Mouse (Mus musculus): Measurements from ENCODE around the gene Dbil5. TPM values are rescaled to one million over a fixed set of nuclear protein-coding genes. Genes with fewer than 3 reads are reported as not detected.

Gene Dbil5
- 2.3 and 4.5 TPM in 2 replicates for polyA plus RNA-seq (2015; fragmentation: Nextera tagmentation; extraction: Ambion mirVana)

- H3K36me3 ChIP-seq (ENCODE audit: control insufficient read depth, insufficient read depth, low read length) = peaks cover 12% of the 10 kb centered on the region; the same call in 1 of the 2 replicates
- peaks cover 11% of the 10 kb centered on the region for H3K4me1 ChIP-seq (ENCODE audit: control insufficient read depth, insufficient read depth, low read length)
- peak; percentile 97 for ATAC-seq (ENCODE audit: insufficient read depth, low FRiP score)
- peak within 1 kb of the TSS; percentile 92 for H3K4me3 ChIP-seq (replicated peaks; ENCODE audit: low read length)
- under 1% methylated on average over 35 of the region's 35 CpGs for WGBS
- H3K27me3 ChIP-seq (ENCODE audit: control insufficient read depth, insufficient read depth, low read length) = no peaks in the 10 kb centered on the region
- H3K9ac ChIP-seq (ENCODE audit: low read length) = peak within 1 kb of the TSS; percentile 97
- H3K4me2 ChIP-seq (ENCODE audit: low read depth, low read length) = peak within 1 kb of the TSS; percentile 85
- H3K27ac ChIP-seq (ENCODE audit: low read length) = peak within 1 kb of the TSS; percentile 98
- no peaks in the 10 kb centered on the region for H3K9me3 ChIP-seq (replicated peaks; ENCODE audit: control insufficient read depth, low read length)
Observed at GRCm38 (mm10) chr11:76217390-76217800, at the start of gene Dbil5, which contains the start of gene Gemin4. Gene Dbil5, plus strand, starts transcription at chr11:76217608. Gene Gemin4, minus strand, starts transcription at chr11:76217664.

- no peaks in the 10 kb centered on the region for H3K36me3 ChIP-seq (ENCODE audit: control insufficient read depth, insufficient read depth, low read length)
- H3K4me2 ChIP-seq (ENCODE audit: low read depth, low read length) = no peak overlapping the region
- no peaks in the 10 kb centered on the region for H3K27me3 ChIP-seq (ENCODE audit: control insufficient read depth, insufficient read depth, low read length)
- H3K9me3 ChIP-seq (replicated peaks; ENCODE audit: control insufficient read depth, low read length) = no peaks in the 10 kb centered on the region
- H3K9ac ChIP-seq (ENCODE audit: low read length) = no peak overlapping the region
- H3K4me3 ChIP-seq (replicated peaks; ENCODE audit: low read length) = no peak overlapping the region
- WGBS = 66% methylated on average over 3 of the region's 3 CpGs
- no peak for ATAC-seq (ENCODE audit: insufficient read depth, low FRiP score)
- peaks cover 3% of the 10 kb centered on the region; the same call in 1 of the 2 replicates for H3K4me1 ChIP-seq (ENCODE audit: control insufficient read depth, insufficient read depth, low read length)
- H3K27ac ChIP-seq (ENCODE audit: low read length) = no peak overlapping the region
Observed at GRCm38 (mm10) chr11:76168976-76169375, 48.4 kb upstream of the Dbil5 start.

DNA sequence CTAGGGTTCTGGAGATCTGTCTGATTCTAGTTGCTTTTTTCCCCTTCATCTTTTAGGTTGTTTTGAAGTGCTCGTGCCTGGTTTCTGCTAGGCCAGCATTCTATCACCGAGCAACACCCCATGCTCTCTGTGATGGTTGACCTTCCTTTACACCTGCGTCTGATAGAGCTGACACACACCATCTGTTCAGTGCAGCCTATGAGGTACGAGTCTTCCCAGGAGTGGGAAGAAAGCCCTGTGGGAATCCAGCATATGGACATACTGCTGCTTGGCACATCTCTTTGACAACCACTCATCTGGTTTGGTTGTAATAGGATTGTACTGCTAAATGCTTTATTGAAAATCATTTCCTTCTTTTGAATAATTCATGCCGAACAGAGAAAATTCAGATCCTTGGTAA, 47.2 kb upstream of the Dbil5 start:
- no peak for ATAC-seq (ENCODE audit: insufficient read depth, low FRiP score)
- WGBS = 59% methylated on average over 5 of the region's 5 CpGs

DNA sequence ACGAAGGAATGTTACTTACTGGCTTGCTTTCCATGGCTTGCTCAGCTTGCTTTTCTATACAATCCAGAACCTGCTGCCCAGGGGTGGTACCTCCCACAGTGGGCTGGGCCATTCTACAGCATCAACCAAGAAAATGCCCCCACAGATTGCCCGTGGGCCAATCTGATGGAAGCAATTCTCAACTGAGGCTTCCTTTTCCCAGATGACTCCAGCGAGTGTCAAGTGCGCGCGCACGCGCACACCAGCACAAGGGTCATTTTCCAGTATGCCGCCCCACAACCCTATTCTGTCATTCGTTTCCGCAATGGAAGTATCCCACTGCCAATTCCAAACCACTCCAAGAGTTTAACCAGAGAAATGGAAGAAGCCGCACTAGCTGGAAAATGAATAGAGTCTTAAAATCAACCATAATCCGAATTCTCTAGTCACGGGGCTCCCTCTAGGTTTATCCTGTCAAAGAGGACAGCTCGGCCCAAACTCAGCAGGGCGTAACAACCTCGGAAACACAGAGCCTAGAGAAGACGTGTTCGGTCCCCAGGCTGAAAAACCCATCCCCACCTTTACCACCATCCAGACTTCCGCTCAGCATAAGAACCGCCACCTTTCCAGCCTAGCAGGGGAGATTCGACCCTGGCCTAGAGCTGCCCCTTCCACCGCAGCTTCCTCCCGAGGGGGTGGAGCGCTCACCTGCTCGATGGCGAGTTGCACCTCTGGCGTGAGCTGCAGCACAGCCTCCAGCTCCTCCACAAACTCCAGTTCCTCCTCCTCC, 38.5 kb upstream of the Dbil5 start:
- Histone ChIP-seq H3K4me3 (replicated peaks; ENCODE audit: low read length) (peak overlapping the region; percentile 96), H3K27ac (ENCODE audit: low read length) (peak overlapping the region; percentile 82), H3K36me3 (ENCODE audit: control insufficient read depth, insufficient read depth, low read length) (no peaks in the 10 kb centered on the region), H3K4me1 (ENCODE audit: control insufficient read depth, insufficient read depth, low read length) (peaks cover 11% of the 10 kb centered on the region; the same call in 1 of the 2 replicates), H3K9me3 (replicated peaks; ENCODE audit: control insufficient read depth, low read length) (no peaks in the 10 kb centered on the region), H3K9ac (ENCODE audit: low read length) (peak overlapping the region; percentile 87), H3K27me3 (ENCODE audit: control insufficient read depth, insufficient read depth, low read length) (no peaks in the 10 kb centered on the region), H3K4me2 (ENCODE audit: low read depth, low read length) (peak overlapping the region; percentile 88)
- peak; percentile 74 for ATAC-seq (ENCODE audit: insufficient read depth, low FRiP score)
- under 1% methylated on average over 28 of the region's 28 CpGs for WGBS

More for the DNA sequence above, 47.2 kb upstream of the Dbil5 start:
- Histone ChIP-seq H3K4me1 (ENCODE audit: control insufficient read depth, insufficient read depth, low read length) (peaks cover 3% of the 10 kb centered on the region; the same call in 1 of the 2 replicates), H3K27me3 (ENCODE audit: control insufficient read depth, insufficient read depth, low read length) (no peaks in the 10 kb centered on the region), H3K9ac (ENCODE audit: low read length) (no peak overlapping the region), H3K9me3 (replicated peaks; ENCODE audit: control insufficient read depth, low read length) (no peaks in the 10 kb centered on the region), H3K36me3 (ENCODE audit: control insufficient read depth, insufficient read depth, low read length) (no peaks in the 10 kb centered on the region), H3K4me3 (replicated peaks; ENCODE audit: low read length) (no peak overlapping the region), H3K4me2 (ENCODE audit: low read depth, low read length) (no peak overlapping the region), H3K27ac (ENCODE audit: low read length) (no peak overlapping the region)

- Histone ChIP-seq H3K27ac (ENCODE audit: low read length) (peak within 1 kb of the TSS; percentile 82), H3K4me3 (replicated peaks; ENCODE audit: low read length) (peak within 1 kb of the TSS; percentile 96), H3K4me1 (ENCODE audit: control insufficient read depth, insufficient read depth, low read length) (peaks cover 11% of the 10 kb centered on the region; the same call in 1 of the 2 replicates), H3K4me2 (ENCODE audit: low read depth, low read length) (peak within 1 kb of the TSS; percentile 88), H3K36me3 (ENCODE audit: control insufficient read depth, insufficient read depth, low read length) (no peaks in the 10 kb centered on the region), H3K9me3 (replicated peaks; ENCODE audit: control insufficient read depth, low read length) (no peaks in the 10 kb centered on the region), H3K27me3 (ENCODE audit: control insufficient read depth, insufficient read depth, low read length) (no peaks in the 10 kb centered on the region), H3K9ac (ENCODE audit: low read length) (peak within 1 kb of the TSS; percentile 87)
- WGBS = under 1% methylated on average over 37 of the region's 37 CpGs
- peak; percentile 89 for ATAC-seq (ENCODE audit: insufficient read depth, low FRiP score)
Observed at GRCm38 (mm10) chr11:76179495-76180145, 37.8 kb upstream of the Dbil5 start, which contains the start of the genes Vps53 and Fam57a. Gene Vps53, minus strand, starts transcription at chr11:76179647. Gene Fam57a, plus strand, starts transcription at chr11:76179671.

DNA sequence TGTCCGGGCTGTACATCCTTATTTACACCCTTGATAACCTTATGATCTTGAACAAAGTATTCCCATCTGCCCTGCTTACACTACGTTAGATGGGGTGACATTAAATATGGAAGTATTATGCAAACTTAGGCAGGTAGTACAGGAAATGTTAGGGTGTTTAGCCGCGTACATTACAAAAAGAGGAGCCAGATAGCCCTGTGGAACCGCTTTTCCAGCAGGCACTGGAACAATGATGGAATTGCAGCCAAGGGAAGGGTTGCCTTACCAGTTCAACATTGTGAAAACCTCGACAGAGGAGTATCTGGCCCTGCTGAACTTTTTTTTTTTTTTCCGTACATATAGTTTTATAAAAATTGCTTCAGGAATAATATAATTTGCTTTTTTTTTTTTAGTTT, 37.3 kb upstream of the Dbil5 start:
- H3K9me3 ChIP-seq (replicated peaks; ENCODE audit: control insufficient read depth, low read length) = no peaks in the 10 kb centered on the region
- H3K27ac ChIP-seq (ENCODE audit: low read length) = peak overlapping the region; percentile 82; the same call in 1 of the 2 replicates
- H3K27me3 ChIP-seq (ENCODE audit: control insufficient read depth, insufficient read depth, low read length) = no peaks in the 10 kb centered on the region
- WGBS = 17% methylated on average over 7 of the region's 7 CpGs
- peak overlapping the region; percentile 87 for H3K9ac ChIP-seq (ENCODE audit: low read length)
- no peaks in the 10 kb centered on the region for H3K36me3 ChIP-seq (ENCODE audit: control insufficient read depth, insufficient read depth, low read length)
- no peak for ATAC-seq (ENCODE audit: insufficient read depth, low FRiP score)
- H3K4me2 ChIP-seq (ENCODE audit: low read depth, low read length) = peak overlapping the region; percentile 88
- peak overlapping the region; percentile 96 for H3K4me3 ChIP-seq (replicated peaks; ENCODE audit: low read length)
- peaks cover 11% of the 10 kb centered on the region; the same call in 1 of the 2 replicates for H3K4me1 ChIP-seq (ENCODE audit: control insufficient read depth, insufficient read depth, low read length)

- H3K4me3 ChIP-seq (replicated peaks; ENCODE audit: low read length) = no peak overlapping the region
- H3K27ac ChIP-seq (ENCODE audit: low read length) = no peak overlapping the region
- no peaks in the 10 kb centered on the region for H3K27me3 ChIP-seq (ENCODE audit: control insufficient read depth, insufficient read depth, low read length)
- no peak for ATAC-seq (ENCODE audit: insufficient read depth, low FRiP score)
- H3K9ac ChIP-seq (ENCODE audit: low read length) = no peak overlapping the region
- H3K9me3 ChIP-seq (replicated peaks; ENCODE audit: control insufficient read depth, low read length) = no peaks in the 10 kb centered on the region
- H3K36me3 ChIP-seq (ENCODE audit: control insufficient read depth, insufficient read depth, low read length) = no peaks in the 10 kb centered on the region
- no peak overlapping the region for H3K4me2 ChIP-seq (ENCODE audit: low read depth, low read length)
- 75% methylated on average over 4 of the region's 4 CpGs for WGBS
- H3K4me1 ChIP-seq (ENCODE audit: control insufficient read depth, insufficient read depth, low read length) = peaks cover 5% of the 10 kb centered on the region; the same call in 1 of the 2 replicates
Observed at GRCm38 (mm10) chr11:76183745-76184144, 33.7 kb upstream of the Dbil5 start.

DNA sequence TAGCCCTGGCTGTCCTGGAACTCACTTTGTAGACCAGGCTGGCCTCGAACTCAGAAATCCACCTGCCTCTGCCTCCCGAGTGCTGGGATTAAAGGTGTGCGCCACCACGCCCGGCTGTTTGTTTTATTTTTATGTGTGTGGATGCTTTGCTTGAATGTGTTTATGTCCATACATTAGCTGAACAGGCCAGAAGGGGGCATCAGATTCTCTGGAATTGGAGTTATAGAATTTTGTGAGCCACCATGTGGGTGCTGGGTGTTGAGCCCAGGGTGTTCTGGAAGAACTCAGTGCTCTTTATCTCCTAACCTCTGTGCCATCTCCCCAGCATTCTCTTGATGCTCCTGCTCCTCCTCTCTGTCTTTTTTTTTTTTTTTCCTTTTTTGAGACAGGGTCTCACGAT, 30.5 kb upstream of the Dbil5 start:
- H3K36me3 ChIP-seq (ENCODE audit: control insufficient read depth, insufficient read depth, low read length) = no peaks in the 10 kb centered on the region
- H3K9ac ChIP-seq (ENCODE audit: low read length) = no peak overlapping the region
- no peak overlapping the region for H3K4me2 ChIP-seq (ENCODE audit: low read depth, low read length)
- 90% methylated on average over 6 of the region's 6 CpGs for WGBS
- no peak overlapping the region for H3K27ac ChIP-seq (ENCODE audit: low read length)
- H3K4me3 ChIP-seq (replicated peaks; ENCODE audit: low read length) = no peak overlapping the region
- no peaks in the 10 kb centered on the region for H3K9me3 ChIP-seq (replicated peaks; ENCODE audit: control insufficient read depth, low read length)
- H3K4me1 ChIP-seq (ENCODE audit: control insufficient read depth, insufficient read depth, low read length) = no peaks in the 10 kb centered on the region
- no peaks in the 10 kb centered on the region for H3K27me3 ChIP-seq (ENCODE audit: control insufficient read depth, insufficient read depth, low read length)
- no peak for ATAC-seq (ENCODE audit: insufficient read depth, low FRiP score)

Data from stomach, embryonic 16.5 days (tissue).